Mouse (Mus musculus) liver, embryonic 11.5 days (tissue): ENCODE results near the gene Ch25h. TPM values are rescaled to one million over a fixed set of nuclear protein-coding genes. Genes with fewer than 3 reads are reported as not detected.
A peak's percentile ranks its signal among the peaks of the same experiment; 100 is the strongest.

ENCODE experiments used
- ATAC-seq: fragments of 200-750 bp; cut with Nextera tagmentation; replicated peaks from 2 replicates; pipeline ENCODE4 v1.8.0; 2017; ENCODE audit warnings: moderate number of reproducible peaks, mild to moderate bottlenecking, moderate TSS enrichment, moderate library complexity; ENCODE audit not compliant: low FRiP score
- DNase-seq: peaks from one replicate; pipeline ENCODE4 v3.0.0-alpha.2; 2017; ENCODE audit warnings: low spot score
- H3K27ac ChIP-seq: fragments of 300-500 bp; sonication (generic); 2 replicates; pipeline ENCODE4 v1.5.1; 2014; ENCODE audit warnings: mild to moderate bottlenecking, low read depth, low read length, control low read depth
- H3K27me3 ChIP-seq: fragments of 300-500 bp; sonication (generic); replicated peaks from 2 replicates; pipeline ENCODE4 v1.6.1; 2014; ENCODE audit warnings: low read length, mixed read lengths; ENCODE audit not compliant: control insufficient read depth, insufficient read depth
- H3K36me3 ChIP-seq: fragments of 300-500 bp; sonication (generic); 2 replicates; pipeline ENCODE4 v1.6.1; 2014; ENCODE audit warnings: mild to moderate bottlenecking, low read length, moderate library complexity, mixed read lengths; ENCODE audit not compliant: control insufficient read depth, insufficient read depth
- H3K4me1 ChIP-seq: fragments of 300-500 bp; sonication (generic); replicated peaks from 2 replicates; pipeline ENCODE4 v1.6.1; 2014; ENCODE audit warnings: low read length, mixed read lengths; ENCODE audit not compliant: control insufficient read depth, insufficient read depth
- H3K4me2 ChIP-seq: fragments of 300-500 bp; sonication (generic); 2 replicates; pipeline ENCODE4 v1.6.1; 2014; ENCODE audit warnings: mild to moderate bottlenecking, control low read depth, moderate library complexity
- H3K4me3 ChIP-seq: fragments of 300-500 bp; sonication (generic); 2 replicates; pipeline ENCODE4 v1.5.1; 2014; ENCODE audit warnings: low read depth, low read length, control low read depth
- H3K9ac ChIP-seq: fragments of 300-500 bp; sonication (generic); 2 replicates; pipeline ENCODE4 v1.6.1; 2014; ENCODE audit warnings: low read depth, low read length, control low read depth
- H3K9me3 ChIP-seq: fragments of 300-500 bp; sonication (generic); 2 replicates; pipeline ENCODE4 v1.6.1; 2016; ENCODE audit warnings: low read length, inconsistent platforms, mixed read lengths; ENCODE audit not compliant: control insufficient read depth
- WGBS: fragments of 180-500 bp; shearing (Covaris S2); extraction: QIAGEN DNeasy Blood & Tissue Kit; methylation state at CpG from one replicate; pipeline ENCODE4 v1.1.7; 2014; 5-methylcytosine and 5-hydroxymethylcytosine counted together
- polyA plus RNA-seq: library from polyadenylated mRNA; unstranded; fragments of >200 nt; fragmentation: Nextera tagmentation; extraction: Ambion mirVana; gene quantifications from 2 replicates; pipeline ENCODE4 v1.2.1, GENCODE M21; 2014

Gene Ch25h
- polyA plus RNA-seq, 1 experiment from 2014 or later = 1.5 TPM

DNA sequence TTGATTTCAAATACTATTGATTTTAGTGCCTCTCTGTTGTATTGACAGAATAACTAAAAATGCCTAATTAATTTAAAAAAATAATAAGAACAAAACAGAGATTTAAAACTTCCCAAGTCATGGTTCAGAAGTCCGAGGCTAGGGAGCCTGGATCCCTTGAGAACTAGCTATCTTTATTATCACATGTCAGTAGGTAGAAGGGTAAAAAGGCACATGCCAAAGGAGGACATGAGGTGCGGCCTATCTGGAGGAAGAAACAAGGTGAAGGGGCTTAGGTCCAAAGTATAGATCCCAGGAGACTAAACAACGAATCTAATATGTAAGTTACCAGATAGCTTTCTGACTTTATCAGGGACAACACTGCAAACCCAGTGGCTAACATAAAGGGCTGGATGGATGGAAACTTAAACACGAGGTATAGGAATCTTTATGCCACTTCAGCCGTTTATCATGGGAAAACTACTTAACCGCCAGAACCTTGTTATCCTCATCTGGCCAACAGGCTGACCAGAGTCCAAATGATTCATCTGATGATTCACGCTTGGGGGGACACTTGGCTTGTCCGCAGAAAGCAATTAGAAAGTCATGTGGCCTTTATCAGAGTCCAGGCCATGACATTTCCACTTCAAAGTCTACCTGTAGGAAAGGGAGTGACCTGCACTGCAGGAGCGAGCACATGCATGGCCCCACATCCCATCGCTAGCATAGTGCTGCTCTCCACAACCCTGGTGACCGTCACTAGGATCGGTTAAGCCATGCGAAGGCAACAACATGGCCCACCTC is 43.0 kb upstream of the Ch25h start:
- Histone ChIP-seq H3K4me2 (no peak overlapping the region), H3K4me3 (no peak overlapping the region), H3K4me1 (peaks cover 10% of the 10 kb centered on the region; the same call in 1 of the 2 replicates), H3K36me3 (peaks cover 11% of the 10 kb centered on the region; the same call in 1 of the 2 replicates), H3K27me3 (no peaks in the 10 kb centered on the region), H3K27ac (no peak overlapping the region), H3K9ac (no peak overlapping the region), H3K9me3 (no peaks in the 10 kb centered on the region)
- WGBS = 89% methylated on average over 13 of the region's 13 CpGs
- no peak for DNase-seq
- ATAC-seq = no peak

DNA sequence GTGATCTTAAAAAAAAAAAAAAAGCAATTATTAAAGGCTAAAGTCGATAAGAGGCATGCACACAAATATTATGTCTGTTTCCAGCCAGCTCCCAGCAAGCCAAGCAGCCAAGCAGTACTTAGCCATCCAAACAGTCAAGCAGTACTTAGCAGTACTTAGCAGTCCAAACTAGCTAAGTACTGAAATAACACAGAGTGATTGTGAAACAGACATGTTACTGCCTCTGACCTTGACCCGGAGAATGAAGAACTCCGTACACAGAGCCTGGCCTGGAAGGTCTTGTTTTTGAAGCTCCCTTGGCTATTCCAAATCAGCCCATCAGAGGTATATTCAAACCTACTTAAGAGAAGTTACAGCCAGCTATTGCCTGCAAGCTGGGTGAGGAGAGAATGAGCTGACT is 42.2 kb upstream of the Ch25h start:
- WGBS = 79% methylated on average over 3 of the region's 3 CpGs
- peaks cover 11% of the 10 kb centered on the region; the same call in 1 of the 2 replicates for H3K36me3 ChIP-seq
- no peak for ATAC-seq
- no peaks in the 10 kb centered on the region for H3K27me3 ChIP-seq
- no peaks in the 10 kb centered on the region for H3K9me3 ChIP-seq
- H3K4me3 ChIP-seq = no peak overlapping the region
- DNase-seq = no peak
- no peak overlapping the region for H3K4me2 ChIP-seq
- H3K9ac ChIP-seq = no peak overlapping the region
- peaks cover 10% of the 10 kb centered on the region; the same call in 1 of the 2 replicates for H3K4me1 ChIP-seq
- no peak overlapping the region for H3K27ac ChIP-seq

DNA sequence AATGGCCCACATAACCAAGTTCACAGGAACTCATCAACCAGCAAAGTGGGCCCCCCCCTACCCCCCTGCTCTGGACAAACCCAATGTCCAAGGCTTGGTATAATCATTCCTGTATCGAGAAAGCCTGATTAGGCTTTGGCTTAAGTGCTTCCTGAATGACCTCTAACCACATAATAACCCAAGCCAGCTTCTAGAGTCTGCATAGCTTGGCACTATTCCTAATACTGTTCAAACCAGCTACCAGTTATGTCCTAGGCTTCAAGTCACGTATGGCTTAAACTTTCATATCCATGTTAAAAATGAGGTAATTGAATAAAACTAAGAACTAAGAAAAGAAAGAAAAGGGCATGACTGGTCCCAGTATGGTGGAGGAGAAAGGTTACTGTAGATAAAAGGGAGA is 41.4 kb upstream of the Ch25h start:
- Histone ChIP-seq H3K4me1 (peaks cover 6% of the 10 kb centered on the region; the same call in 1 of the 2 replicates), H3K4me2 (no peak overlapping the region), H3K9ac (no peak overlapping the region), H3K36me3 (peaks cover 6% of the 10 kb centered on the region; the same call in 1 of the 2 replicates), H3K4me3 (no peak overlapping the region), H3K9me3 (no peaks in the 10 kb centered on the region), H3K27ac (no peak overlapping the region), H3K27me3 (no peaks in the 10 kb centered on the region)
- DNase-seq (no peak), ATAC-seq (no peak)
- WGBS = 77% methylated on average over 2 of the region's 2 CpGs

DNA sequence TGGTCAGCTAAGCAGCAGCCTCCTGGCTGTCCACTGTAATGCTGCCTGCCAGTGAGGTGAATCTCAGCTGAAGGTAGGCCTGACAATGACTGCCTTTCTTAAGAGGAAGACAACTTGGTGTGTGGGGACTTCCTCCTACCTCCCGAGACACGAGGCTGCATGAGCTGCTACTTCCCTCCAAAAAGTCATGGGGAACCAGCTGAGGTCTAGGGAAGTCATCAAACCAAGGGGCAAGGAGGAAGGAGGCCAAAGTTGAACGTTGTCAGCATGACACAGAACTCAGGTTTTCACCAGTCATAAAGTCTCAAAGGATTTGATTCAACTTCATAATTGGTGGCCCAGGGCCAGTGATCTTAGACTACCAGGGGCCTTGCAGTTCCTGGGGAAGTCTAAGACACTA is 40.7 kb upstream of the Ch25h start:
- ATAC-seq = no peak
- Histone ChIP-seq H3K36me3 (peaks cover 6% of the 10 kb centered on the region; the same call in 1 of the 2 replicates), H3K9me3 (no peaks in the 10 kb centered on the region), H3K4me1 (peaks cover 6% of the 10 kb centered on the region; the same call in 1 of the 2 replicates), H3K9ac (no peak overlapping the region), H3K4me2 (no peak overlapping the region), H3K27ac (no peak overlapping the region), H3K27me3 (no peaks in the 10 kb centered on the region), H3K4me3 (no peak overlapping the region)
- DNase-seq = no peak
- WGBS = 56% methylated on average over 3 of the region's 3 CpGs

DNA sequence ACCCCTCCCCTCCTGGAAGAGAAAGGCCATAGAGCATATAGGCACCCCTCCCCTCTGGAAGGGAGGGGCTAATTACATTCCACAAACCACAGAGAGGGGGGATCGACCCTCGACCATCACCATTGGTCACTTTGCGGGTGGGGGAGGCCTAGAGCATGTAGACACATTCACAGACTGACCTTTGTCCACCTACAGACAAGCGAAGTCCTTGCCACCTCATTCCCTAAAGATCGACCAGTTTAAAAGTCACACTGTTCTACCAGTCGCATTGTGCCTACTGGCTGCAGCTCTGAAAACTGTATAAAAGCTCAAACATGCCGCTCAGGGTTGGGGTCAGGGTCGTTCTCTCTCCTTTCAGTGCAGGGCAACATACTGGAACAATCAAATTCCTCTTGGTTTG is 36.6 kb upstream of the Ch25h start:
- Histone ChIP-seq H3K4me2 (no peak overlapping the region), H3K9ac (no peak overlapping the region), H3K27me3 (no peaks in the 10 kb centered on the region), H3K9me3 (no peaks in the 10 kb centered on the region), H3K4me3 (no peak overlapping the region), H3K36me3 (peaks cover 5% of the 10 kb centered on the region; the same call in 1 of the 2 replicates), H3K27ac (peak overlapping the region; percentile 63), H3K4me1 (no peaks in the 10 kb centered on the region)
- 64% methylated on average over 8 of the region's 8 CpGs for WGBS
- ATAC-seq (peak; percentile 83), DNase-seq (no peak)

DNA sequence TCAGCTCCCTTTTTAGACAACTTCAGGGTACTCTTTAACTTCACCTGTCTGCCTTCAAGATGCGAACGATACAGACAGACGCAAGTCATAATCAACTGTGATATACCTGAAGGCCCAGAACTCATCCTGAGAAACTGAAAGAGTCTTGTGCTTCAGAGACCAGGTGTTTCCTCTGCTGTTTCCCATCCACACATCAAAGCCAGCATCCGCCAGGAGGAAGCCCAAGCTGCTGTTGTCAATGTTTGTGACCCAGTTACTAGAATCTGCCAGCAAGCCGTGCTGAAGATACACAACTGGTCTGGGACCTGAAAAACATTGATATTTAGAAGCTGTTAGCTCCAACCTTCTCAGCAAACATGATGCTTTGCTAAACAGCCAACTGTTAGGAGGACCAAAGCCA is 35.8 kb upstream of the Ch25h start:
- H3K27ac ChIP-seq = no peak overlapping the region
- no peaks in the 10 kb centered on the region for H3K9me3 ChIP-seq
- DNase-seq (no peak), ATAC-seq (no peak)
- H3K4me3 ChIP-seq = no peak overlapping the region
- H3K36me3 ChIP-seq = peaks cover 7% of the 10 kb centered on the region; the same call in 1 of the 2 replicates
- H3K9ac ChIP-seq = no peak overlapping the region
- 80% methylated on average over 5 of the region's 5 CpGs for WGBS
- no peaks in the 10 kb centered on the region for H3K4me1 ChIP-seq
- no peaks in the 10 kb centered on the region for H3K27me3 ChIP-seq
- H3K4me2 ChIP-seq = no peak overlapping the region

DNA sequence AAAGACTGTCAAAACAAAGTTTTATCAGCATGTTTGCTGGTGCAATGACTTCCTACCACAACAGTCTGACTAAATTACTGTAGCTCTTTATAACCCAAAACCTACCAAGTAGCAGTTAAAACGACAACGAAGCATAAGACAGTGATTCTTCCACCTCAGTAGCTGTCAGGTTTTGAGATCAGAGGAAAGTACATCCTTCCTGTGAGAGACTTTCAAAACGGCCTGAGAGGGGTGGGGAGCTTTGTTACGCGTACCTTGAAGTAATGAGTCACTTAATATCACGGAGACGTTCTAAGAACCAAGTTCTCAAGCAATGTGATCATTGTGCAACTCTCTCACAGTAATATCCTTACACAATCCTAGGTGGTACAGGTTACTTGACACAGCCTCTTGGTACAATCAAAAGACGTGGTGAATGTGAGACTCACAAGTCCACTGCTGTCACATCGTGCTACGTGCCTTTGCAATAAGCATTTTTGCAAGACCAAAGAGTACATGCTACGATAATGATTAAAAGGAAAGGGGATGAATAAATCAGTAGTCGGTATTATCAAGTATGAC is 30.3 kb upstream of the Ch25h start:
- DNase-seq (no peak), ATAC-seq (no peak)
- Histone ChIP-seq H3K9me3 (no peaks in the 10 kb centered on the region), H3K27me3 (no peaks in the 10 kb centered on the region), H3K27ac (no peak overlapping the region), H3K9ac (no peak overlapping the region), H3K4me3 (no peak overlapping the region), H3K4me2 (no peak overlapping the region), H3K36me3 (peaks cover 7% of the 10 kb centered on the region; the same call in 1 of the 2 replicates), H3K4me1 (no peaks in the 10 kb centered on the region)
- 83% methylated on average over 12 of the region's 12 CpGs for WGBS

DNA sequence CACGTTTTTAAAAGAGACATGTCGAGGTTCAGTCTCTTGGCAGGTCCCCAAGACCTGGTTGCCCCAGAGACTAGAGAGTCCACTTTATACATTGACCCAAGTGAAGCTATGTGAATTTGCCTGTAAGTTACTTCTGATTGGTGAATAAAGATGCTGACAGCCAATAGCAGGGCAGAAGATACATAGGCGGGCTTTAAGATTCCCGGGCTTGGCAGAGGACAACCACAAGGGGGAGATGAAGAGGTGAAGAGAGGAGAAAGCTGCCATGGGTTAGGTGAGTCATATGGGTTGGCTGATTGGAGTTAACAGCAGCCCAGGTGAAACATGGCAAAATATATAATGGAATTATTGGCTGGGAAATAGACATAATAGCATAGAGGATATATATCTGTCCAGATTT is 25.8 kb upstream of the Ch25h start:
- H3K9ac ChIP-seq = no peak overlapping the region
- DNase-seq (no peak), ATAC-seq (peak; percentile 74)
- H3K4me1 ChIP-seq = no peaks in the 10 kb centered on the region
- no peak overlapping the region for H3K27ac ChIP-seq
- H3K4me2 ChIP-seq = no peak overlapping the region
- 37% methylated on average over 4 of the region's 4 CpGs for WGBS
- no peak overlapping the region for H3K4me3 ChIP-seq
- no peaks in the 10 kb centered on the region for H3K9me3 ChIP-seq
- H3K36me3 ChIP-seq = no peaks in the 10 kb centered on the region
- no peaks in the 10 kb centered on the region for H3K27me3 ChIP-seq

DNA sequence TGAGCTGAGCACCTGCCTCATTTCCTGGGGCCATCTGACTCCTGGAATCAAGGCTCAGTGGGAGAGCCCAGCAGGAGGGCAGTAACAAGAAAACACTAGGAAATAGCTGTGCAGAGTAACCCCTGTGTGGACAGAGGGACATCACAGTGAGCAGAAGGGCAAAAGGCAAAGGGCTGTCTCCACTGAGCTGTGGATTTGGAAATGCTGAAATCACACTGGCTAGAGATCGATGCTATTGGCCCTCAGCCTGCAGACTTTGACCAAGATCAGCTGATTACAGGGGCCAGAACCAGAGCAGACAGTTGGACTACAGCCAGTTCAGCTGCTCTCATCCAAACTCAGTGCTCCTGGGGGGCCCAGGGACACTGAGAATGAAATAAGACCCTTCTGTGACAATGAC is 21.4 kb upstream of the Ch25h start:
- Histone ChIP-seq H3K9ac (no peak overlapping the region), H3K27ac (no peak overlapping the region), H3K4me3 (no peak overlapping the region), H3K4me2 (no peak overlapping the region), H3K9me3 (no peaks in the 10 kb centered on the region), H3K4me1 (no peaks in the 10 kb centered on the region), H3K36me3 (no peaks in the 10 kb centered on the region), H3K27me3 (no peaks in the 10 kb centered on the region)
- DNase-seq = no peak
- peak; percentile 63 for ATAC-seq
- WGBS = 73% methylated on average over 1 of the region's 1 CpGs
